Mouse (Mus musculus) limb, embryonic 10.5 days (tissue): Measurements from ENCODE around the gene Tmem160. TPM values are rescaled to one million over a fixed set of nuclear protein-coding genes. Genes with fewer than 3 reads are reported as not detected.

ENCODE experiments used
- DNase-seq: peaks from one replicate; pipeline ENCODE4 v3.0.0-alpha.2; 2017; ENCODE audit warnings: low spot score
- H3K27ac ChIP-seq: fragments of 300-500 bp; sonication (generic); 2 replicates; pipeline ENCODE4 v1.5.1; 2016; ENCODE audit warnings: mild to moderate bottlenecking
- H3K27me3 ChIP-seq: fragments of 300-500 bp; sonication (generic); 2 replicates; pipeline ENCODE4 v1.6.1; 2016; ENCODE audit warnings: low read depth, mild to moderate bottlenecking; ENCODE audit not compliant: poor library complexity, severe bottlenecking
- H3K36me3 ChIP-seq: fragments of 300-500 bp; sonication (generic); 2 replicates; pipeline ENCODE4 v1.6.1; 2016; ENCODE audit warnings: mild to moderate bottlenecking, moderate library complexity
- H3K4me1 ChIP-seq: fragments of 300-500 bp; sonication (generic); 2 replicates; pipeline ENCODE4 v1.6.1; 2016
- H3K4me3 ChIP-seq: fragments of 300-500 bp; sonication (generic); 2 replicates; pipeline ENCODE4 v1.5.1; 2016; ENCODE audit warnings: mild to moderate bottlenecking, moderate library complexity
- H3K9me3 ChIP-seq: fragments of 300-500 bp; sonication (generic); replicated peaks from 2 replicates; pipeline ENCODE4 v1.6.1; 2016; ENCODE audit warnings: mild to moderate bottlenecking
- WGBS: fragments of 180-500 bp; shearing (Covaris S2); methylation state at CpG from one replicate; pipeline ENCODE4 v1.1.7; 2016; 5-methylcytosine and 5-hydroxymethylcytosine counted together
- polyA plus RNA-seq: library from polyadenylated mRNA; unstranded; fragments of >200 nt; fragmentation: Nextera tagmentation; extraction: Ambion mirVana; gene quantifications from 2 replicates; pipeline ENCODE4 v1.2.1, GENCODE M21; 2016

The Tmem160 gene
- polyA plus RNA-seq, 1 experiment from 2014 or later, result 74.8 TPM

DNA sequence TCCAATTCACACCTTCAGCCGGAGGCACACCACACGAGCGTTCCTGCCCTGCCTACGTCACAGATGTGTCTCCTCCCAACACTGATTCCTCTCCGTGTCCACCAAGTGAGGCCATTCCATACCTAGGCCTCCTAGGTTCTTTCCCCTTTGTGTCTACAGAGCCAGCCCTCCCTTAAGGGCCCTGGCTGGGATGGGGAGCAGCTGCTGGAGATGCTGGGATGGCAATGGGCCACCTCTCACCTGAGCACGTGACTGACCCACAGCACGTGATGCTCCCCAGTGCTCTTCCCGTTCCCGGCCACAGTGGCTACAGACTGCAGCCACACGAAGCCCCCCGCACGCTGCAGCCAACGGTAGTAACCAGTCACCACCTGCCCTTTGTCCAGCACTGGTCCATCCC is 8.0 kb downstream of the Tmem160 start:
- DNase-seq, result no peak
- no peak overlapping the region for H3K4me3 ChIP-seq
- no peak overlapping the region for H3K27ac ChIP-seq
- no peaks in the 10 kb centered on the region for H3K9me3 ChIP-seq
- 67% methylated on average over 13 of the region's 13 CpGs for WGBS
- peaks cover 22% of the 10 kb centered on the region for H3K36me3 ChIP-seq
- H3K4me1 ChIP-seq, result 0 out of 2 replicates have a peak, but pooled peaks cover 2% of the 10 kb centered on the region
- peaks cover 21% of the 10 kb centered on the region for H3K27me3 ChIP-seq

DNA sequence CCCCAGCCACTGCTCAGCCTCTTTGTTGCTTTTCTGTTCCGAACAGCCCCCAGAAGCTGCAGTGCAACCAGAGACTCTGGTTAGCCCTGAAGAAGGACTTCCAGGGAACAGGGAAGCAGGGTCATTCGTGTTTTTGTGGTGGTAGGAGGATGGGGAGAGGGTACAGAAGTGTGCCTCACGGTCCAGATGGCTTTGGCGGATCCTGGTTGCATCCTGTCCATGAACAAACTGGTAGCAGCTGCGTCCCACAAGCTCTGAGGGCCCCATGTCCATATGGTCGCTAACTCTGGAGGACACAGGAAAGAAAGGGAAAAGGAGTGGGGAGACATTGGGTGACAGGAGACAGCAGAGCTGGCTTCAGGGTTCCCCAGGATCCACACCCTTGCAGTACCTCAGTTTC is 8.6 kb downstream of the Tmem160 start:
- Histone ChIP-seq H3K27ac (no peak overlapping the region), H3K9me3 (no peaks in the 10 kb centered on the region), H3K36me3 (peaks cover 16% of the 10 kb centered on the region), H3K27me3 (peaks cover 21% of the 10 kb centered on the region), H3K4me3 (no peak overlapping the region), H3K4me1 (0 out of 2 replicates have a peak, but pooled peaks cover 2% of the 10 kb centered on the region)
- 74% methylated on average over 6 of the region's 6 CpGs for WGBS
- DNase-seq, result no peak

DNA sequence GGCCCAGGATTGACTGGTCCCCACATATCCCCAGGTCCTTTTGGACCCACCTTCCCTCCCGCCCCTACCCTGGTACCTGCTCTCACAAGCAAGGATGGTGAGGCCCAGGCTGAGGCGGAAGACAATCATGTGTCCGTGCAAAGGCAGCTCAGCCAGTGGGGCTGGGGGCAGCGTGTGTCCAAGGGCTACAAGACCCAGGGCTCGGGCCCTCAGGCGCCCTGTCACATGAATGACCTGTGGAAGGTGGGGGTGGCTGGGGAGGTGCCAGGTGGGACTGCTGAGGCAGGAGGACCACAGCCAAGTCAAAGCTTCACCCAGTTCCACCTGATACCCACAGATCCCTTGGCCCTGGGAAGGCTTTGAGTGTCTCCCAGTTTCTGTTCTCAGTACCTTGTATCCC is 9.1 kb downstream of the Tmem160 start:
- Histone ChIP-seq H3K9me3 (no peaks in the 10 kb centered on the region), H3K4me1 (0 out of 2 replicates have a peak, but pooled peaks cover 2% of the 10 kb centered on the region), H3K27ac (0 out of 2 replicates have a peak overlapping the region, but pooled peaks have one; percentile 19), H3K27me3 (peaks cover 21% of the 10 kb centered on the region), H3K4me3 (no peak overlapping the region), H3K36me3 (peaks cover 11% of the 10 kb centered on the region)
- DNase-seq, result no peak
- 82% methylated on average over 6 of the region's 6 CpGs for WGBS

DNA sequence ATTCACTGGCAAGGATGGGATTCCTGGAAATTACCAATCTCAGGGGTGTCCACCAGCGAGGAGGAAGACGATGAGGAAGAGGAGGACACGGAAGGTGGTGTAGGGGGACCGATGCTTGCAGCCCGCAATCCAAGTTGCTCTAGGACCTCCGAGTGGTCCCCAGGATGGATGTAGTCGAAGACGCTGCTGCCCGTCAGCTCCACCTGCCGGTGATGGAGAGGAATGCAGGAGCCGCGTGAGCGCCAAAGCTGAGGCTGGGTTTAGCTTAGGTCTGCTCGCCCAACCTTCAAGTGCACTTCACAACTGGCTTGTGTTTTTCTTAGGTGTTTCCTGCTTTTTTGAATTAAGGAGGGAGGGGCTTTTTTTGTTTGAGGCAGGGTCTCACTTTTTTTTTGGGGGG is 10.6 kb downstream of the Tmem160 start:
- Histone ChIP-seq H3K36me3 (peaks cover 3% of the 10 kb centered on the region; the same call in 1 of the 2 replicates), H3K27me3 (peaks cover 26% of the 10 kb centered on the region), H3K27ac (no peak overlapping the region), H3K4me1 (peaks cover 8% of the 10 kb centered on the region), H3K4me3 (no peak overlapping the region), H3K9me3 (no peaks in the 10 kb centered on the region)
- WGBS, result 4% methylated on average over 14 of the region's 14 CpGs
- DNase-seq, result peak; percentile 91

DNA sequence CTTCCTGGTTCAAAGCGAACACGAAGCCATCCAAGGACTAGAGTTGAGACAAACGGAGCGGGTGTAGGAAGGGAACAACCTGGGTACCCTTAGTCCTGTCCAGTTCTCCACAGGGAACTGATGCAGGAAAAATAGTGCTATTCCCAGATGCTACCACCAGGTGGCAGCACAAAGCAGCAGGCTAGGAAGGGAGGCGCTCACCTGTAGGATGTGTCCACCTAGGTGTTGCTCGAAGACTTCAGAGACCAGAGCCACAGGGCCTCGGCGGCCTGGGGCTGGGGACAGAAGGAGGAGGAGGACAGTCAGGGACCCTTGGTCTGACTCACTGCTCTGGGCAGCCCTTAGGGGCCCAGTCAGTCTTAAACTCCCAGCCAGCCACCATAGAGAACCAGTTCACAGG is 12.6 kb downstream of the Tmem160 start:
- Histone ChIP-seq H3K27me3 (peaks cover 42% of the 10 kb centered on the region), H3K27ac (no peak overlapping the region), H3K4me1 (peaks cover 9% of the 10 kb centered on the region), H3K36me3 (no peaks in the 10 kb centered on the region), H3K4me3 (no peak overlapping the region), H3K9me3 (no peaks in the 10 kb centered on the region)
- peak; percentile 84 for DNase-seq
- 16% methylated on average over 8 of the region's 8 CpGs for WGBS

DNA sequence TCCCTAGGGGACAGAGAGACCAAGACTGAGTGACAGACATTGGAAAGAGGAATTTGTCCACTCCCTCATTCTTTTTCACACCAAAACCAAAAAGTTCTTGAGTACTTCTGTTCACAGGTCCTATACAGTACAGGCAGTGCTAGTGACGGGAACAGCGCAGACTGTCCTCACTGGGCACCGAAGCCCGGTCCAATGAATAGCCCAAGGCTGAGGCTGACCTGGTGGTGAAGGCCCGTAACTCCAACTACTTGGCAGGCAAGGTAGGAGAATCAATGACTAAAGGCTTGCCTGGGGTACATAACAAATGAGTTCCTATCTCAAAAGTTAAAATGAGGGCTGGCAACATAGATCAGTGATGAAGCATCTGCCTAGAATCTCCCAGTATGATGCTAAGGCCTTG is 13.0 kb downstream of the Tmem160 start:
- Histone ChIP-seq H3K9me3 (no peaks in the 10 kb centered on the region), H3K4me3 (no peak overlapping the region), H3K4me1 (peaks cover 9% of the 10 kb centered on the region), H3K27me3 (peaks cover 45% of the 10 kb centered on the region), H3K27ac (no peak overlapping the region), H3K36me3 (no peaks in the 10 kb centered on the region)
- WGBS, result 92% methylated on average over 5 of the region's 5 CpGs
- no peak for DNase-seq

DNA sequence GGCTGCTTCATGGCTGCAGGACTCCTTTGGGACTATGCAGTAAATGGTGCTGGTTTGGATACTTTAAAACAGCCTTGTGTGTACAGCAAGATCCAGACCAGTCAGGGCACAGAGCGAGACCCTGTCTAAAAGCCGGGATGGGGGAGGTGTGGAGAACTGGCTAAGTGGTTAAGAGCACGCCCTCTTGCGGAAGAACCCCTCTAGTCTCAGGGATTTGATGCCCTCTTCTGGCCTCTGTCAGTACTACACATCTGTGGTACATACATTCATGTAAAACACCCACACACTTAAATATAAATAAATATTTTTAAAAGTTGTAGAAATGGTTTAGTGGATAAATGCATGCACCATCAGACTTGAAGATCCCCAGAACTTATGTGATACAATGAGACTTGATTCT is 14.0 kb downstream of the Tmem160 start:
- Histone ChIP-seq H3K4me1 (peaks cover 9% of the 10 kb centered on the region), H3K4me3 (no peak overlapping the region), H3K27ac (no peak overlapping the region), H3K27me3 (peaks cover 45% of the 10 kb centered on the region), H3K9me3 (no peaks in the 10 kb centered on the region), H3K36me3 (no peaks in the 10 kb centered on the region)
- 74% methylated on average over 4 of the region's 4 CpGs for WGBS
- no peak for DNase-seq

DNA sequence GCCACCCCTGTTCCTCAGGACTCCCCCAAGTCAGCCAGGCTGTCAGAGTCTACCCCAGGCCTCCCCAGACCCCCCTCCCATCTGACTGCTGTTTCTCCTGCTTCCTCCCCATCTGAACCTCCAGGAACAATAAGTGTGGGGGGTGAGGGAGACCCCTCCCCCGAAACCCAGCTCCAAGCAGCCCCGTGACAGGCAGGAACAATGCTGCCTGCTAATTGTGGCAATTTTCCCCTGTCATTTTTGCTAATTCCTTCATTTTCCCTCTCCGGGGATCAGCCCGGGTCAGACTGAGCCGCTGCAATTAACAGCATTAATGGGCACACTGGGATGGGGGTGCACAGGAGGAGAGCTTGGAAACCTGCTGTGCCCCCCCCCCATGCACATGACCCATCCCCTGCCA is 15.5 kb downstream of the Tmem160 start:
- Histone ChIP-seq H3K36me3 (no peaks in the 10 kb centered on the region), H3K27ac (no peak overlapping the region), H3K4me3 (no peak overlapping the region), H3K27me3 (peaks cover 51% of the 10 kb centered on the region), H3K9me3 (no peaks in the 10 kb centered on the region), H3K4me1 (peaks cover 10% of the 10 kb centered on the region)
- no peak for DNase-seq
- WGBS, result 36% methylated on average over 5 of the region's 5 CpGs

DNA sequence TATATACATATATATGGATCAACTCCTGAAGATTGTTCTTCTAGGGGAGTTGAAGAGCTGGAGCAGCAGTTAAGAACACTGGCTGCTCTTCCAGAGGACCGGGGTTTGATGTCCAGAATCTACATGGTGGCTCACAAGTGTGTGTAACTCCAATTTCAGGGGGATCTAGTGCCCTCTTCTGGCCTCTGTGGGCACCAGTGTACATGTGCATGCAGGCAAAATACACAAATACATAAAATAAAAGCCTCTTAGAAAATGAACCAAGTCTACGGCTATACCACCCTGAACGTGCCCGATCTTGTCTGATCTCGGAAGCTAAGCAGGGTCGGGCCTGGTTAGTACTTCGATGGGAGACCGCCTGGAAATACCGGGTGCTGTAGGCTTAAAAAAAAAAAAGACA is 19.0 kb downstream of the Tmem160 start:
- 44% methylated on average over 9 of the region's 9 CpGs for WGBS

DNA sequence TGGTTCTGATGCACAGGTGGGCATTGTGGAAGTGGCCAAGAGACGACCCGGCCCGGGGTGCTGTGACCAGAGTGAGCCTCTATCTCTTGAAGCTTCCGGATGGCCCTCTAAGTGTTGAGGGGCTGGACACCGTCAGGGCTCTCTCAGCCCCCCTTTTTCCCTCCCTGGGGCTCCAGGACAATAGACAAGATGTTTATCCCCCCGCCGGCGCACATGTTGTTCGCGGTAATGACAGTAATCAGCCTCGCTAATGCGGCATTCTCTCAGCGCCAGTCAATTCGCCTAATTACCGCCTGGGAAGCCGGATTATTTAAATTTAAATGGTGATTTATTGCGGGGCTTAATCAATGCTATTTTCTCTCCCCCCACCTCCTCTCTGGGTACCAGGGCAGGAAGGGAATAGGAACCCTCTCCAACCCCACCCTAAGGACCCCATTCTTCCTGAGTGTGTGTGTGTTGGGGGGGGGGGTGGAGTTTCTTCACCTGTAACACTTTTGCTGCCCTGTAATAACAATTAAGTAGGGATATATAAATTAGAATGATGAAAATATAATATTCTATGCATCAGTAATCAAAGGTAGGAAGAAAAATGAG is 19.6 kb downstream of the Tmem160 start:
- DNase-seq, result no peak
- H3K4me3 ChIP-seq, result no peak overlapping the region
- peaks cover 38% of the 10 kb centered on the region for H3K4me1 ChIP-seq
- no peaks in the 10 kb centered on the region for H3K9me3 ChIP-seq
- H3K27me3 ChIP-seq, result peaks cover 92% of the 10 kb centered on the region
- no peaks in the 10 kb centered on the region for H3K36me3 ChIP-seq
- no peak overlapping the region for H3K27ac ChIP-seq
- 7% methylated on average over 17 of the region's 17 CpGs for WGBS

More for the DNA sequence above, 19.0 kb downstream of the Tmem160 start:
- Histone ChIP-seq H3K36me3 (no peaks in the 10 kb centered on the region), H3K9me3 (no peaks in the 10 kb centered on the region), H3K4me3 (no peak overlapping the region), H3K4me1 (peaks cover 36% of the 10 kb centered on the region), H3K27ac (no peak overlapping the region), H3K27me3 (peaks cover 86% of the 10 kb centered on the region)
- no peak for DNase-seq

DNA sequence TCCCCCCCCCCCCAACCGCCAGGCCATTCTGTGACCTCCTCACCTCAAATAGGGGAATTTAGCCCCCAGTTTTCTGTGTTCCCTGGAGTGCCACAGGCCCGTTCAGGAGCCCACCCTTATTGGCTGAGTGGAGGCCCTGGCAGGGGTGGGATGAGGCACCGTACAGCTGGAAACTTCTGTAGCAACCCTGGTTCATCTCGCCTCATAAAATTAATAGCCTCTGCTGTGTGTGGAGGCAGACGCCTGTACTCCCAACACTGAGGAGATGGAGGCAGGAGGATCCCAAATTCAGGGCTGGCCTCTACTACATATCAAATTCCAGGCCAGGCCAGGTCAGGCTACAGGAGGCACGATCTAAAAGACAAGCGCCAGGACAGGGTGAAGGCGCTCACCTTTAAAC is 21.3 kb downstream of the Tmem160 start:
- WGBS, result 52% methylated on average over 8 of the region's 8 CpGs
- H3K4me3 ChIP-seq, result no peak overlapping the region
- no peaks in the 10 kb centered on the region for H3K9me3 ChIP-seq
- H3K36me3 ChIP-seq, result no peaks in the 10 kb centered on the region
- DNase-seq, result no peak
- peaks cover 98% of the 10 kb centered on the region for H3K27me3 ChIP-seq
- H3K4me1 ChIP-seq, result peaks cover 31% of the 10 kb centered on the region
- H3K27ac ChIP-seq, result no peak overlapping the region

DNA sequence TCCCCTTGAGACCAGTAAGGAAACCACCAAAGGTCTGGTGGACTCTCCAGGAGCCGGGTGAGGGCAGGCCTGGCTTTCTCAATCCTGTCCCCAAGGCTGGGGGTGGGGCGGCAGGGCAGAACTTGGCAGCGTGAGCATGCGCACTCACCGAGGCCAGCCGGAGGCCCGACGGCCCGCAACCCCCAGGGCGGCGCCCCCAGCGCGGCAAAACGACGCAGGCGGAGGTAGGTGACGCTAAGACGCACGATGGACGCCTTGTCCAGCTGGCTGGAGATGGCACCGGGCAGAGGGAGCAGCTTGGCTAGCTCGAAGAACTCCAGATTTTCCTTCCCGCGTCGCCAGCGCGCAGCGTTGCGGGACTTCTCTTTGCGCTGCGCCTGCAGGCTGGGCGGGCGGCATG is 21.9 kb downstream of the Tmem160 start:
- WGBS, result 4% methylated on average over 33 of the region's 33 CpGs
- H3K36me3 ChIP-seq, result no peaks in the 10 kb centered on the region
- H3K4me1 ChIP-seq, result peaks cover 31% of the 10 kb centered on the region
- no peaks in the 10 kb centered on the region for H3K9me3 ChIP-seq
- peaks cover 95% of the 10 kb centered on the region for H3K27me3 ChIP-seq
- DNase-seq, result peak; percentile 56
- H3K27ac ChIP-seq, result no peak overlapping the region
- H3K4me3 ChIP-seq, result peak overlapping the region; percentile 43

DNA sequence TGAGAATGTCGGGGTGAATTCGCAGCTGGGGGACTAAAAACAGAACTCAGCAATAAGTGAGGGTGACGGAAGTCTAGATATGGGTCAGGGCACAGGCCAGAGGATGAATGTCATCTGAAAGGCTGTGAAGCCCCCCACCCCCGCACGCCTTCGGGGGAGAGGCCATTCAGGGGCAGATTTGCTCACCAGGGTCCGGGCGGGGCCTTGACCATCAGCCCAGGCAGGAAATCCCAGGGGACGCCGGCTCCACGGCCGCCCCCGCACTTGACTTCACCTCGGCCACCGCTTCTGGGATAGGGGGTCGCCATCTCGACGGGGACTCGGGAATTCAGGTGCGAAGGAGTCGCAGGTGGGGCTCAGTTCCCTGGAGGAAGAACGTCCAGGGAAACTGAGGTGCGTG is 22.7 kb downstream of the Tmem160 start:
- WGBS, result 5% methylated on average over 23 of the region's 23 CpGs
- H3K4me1 ChIP-seq, result peaks cover 31% of the 10 kb centered on the region
- no peak overlapping the region for H3K27ac ChIP-seq
- no peak for DNase-seq
- no peaks in the 10 kb centered on the region for H3K9me3 ChIP-seq
- H3K27me3 ChIP-seq, result peaks cover 91% of the 10 kb centered on the region
- H3K36me3 ChIP-seq, result no peaks in the 10 kb centered on the region
- peak overlapping the region; percentile 40 for H3K4me3 ChIP-seq
